Mouse (Mus musculus) activated CD4-positive, CD25-positive, alpha-beta regulatory T cell, adult 9 weeks (primary cell): ENCODE measurements around the gene Gm44579. TPM values are rescaled to one million over a fixed set of nuclear protein-coding genes. Genes with fewer than 3 reads are reported as not detected.

Source experiments
- polyA plus RNA-seq: library from polyadenylated mRNA; unstranded; fragments of 100-300 nt; shearing (Covaris generic); gene quantifications from one replicate; pipeline ENCODE4 v1.2.1, GENCODE M21; 2017

Gene Gm44579
- not detected for polyA plus RNA-seq

DNA sequence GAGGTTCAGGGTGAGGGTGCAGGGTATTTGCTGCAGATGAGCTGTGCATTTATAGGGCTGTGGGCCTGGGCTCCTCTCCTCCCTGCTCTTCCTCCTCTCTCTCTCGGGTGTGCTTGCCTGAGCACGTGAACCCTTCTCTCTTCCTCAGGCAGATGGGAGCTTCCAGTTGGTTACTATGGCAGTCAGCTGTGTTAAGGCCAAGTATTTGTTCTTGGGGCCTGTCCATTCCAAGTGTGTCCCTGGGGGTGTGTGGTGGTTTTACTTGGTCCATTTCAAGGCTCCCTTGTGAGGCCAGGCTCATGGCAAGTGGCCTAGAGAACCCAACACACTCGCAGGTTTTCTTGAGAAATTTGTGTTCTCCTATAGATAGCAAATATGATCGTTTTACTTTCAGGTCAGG lies at the start of gene Gm44579, which contains the start of gene Olfr287:
Gene Gm44579, minus strand, starts transcription at position 101 of the 400 bp plus-strand sequence.
Gene Olfr287, minus strand, starts transcription at position 180 of the 400 bp plus-strand sequence.

DNA sequence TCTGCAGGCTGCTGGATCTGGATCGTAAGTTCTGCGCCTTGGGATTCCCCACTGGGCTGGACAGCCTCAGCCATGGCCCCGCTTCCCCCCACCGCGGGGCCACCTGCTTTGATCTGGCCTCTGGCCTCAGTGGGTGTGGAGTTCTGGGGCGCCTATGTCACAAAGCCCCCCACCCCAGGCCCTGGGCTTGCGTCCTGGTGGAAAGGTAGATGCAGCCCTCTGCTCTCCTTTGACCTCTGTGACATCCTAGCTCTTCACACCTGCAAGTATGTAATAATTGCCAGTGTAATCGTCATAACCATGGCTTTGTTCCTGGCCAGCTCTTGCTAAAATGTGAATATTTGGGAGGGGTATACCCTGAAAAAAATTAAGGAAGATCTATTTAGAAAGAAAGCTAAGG lies 36.4 kb upstream of the Gm44579 start, which contains the start of gene H1fnt:
Gene H1fnt, minus strand, starts transcription at position 101 of the 400 bp plus-strand sequence.

DNA sequence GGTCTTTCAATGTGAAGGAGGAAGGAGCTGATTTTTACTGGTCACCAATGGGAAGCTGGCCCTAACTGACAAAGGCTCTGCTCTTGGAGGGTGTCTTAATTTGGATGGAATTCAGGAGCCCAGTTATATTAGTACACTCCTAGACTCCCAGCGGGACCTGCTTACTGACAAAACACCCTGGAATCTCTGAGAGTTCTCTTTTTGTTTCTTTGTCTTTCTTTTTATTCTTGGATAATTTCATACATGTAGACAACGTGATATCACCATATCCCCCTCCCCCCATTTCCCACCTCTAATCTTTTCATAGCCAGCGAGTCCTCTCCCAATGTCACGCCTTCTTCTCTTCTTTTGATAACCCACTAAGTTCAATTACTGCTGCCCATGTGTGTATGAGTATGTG lies 13.6 kb upstream of the Gm44579 start, which contains the start of gene Olfr286:
Gene Olfr286, minus strand, starts transcription at position 101 of the 400 bp plus-strand sequence.

DNA sequence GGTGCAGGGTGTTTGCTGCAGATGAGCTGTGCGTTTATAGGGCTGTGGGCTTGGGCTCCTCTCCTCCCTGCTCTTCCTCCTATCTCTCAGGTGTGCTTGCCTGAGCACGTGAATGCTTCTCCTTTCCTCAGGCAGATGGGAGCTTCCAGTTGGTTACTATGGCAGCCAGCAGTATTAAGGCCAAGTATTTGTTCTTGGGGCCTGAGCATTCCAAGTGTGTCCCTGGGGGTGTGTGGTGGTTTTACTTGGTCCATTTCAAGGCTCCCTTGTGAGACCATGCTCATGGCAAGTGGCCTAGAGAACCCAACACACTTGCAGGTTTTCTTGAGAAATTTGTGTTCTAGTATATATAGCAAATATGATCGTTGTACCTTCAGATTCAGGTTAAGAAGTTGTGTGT lies 25.3 kb downstream of the Gm44579 start, which contains the start of gene Olfr288:
Gene Olfr288, minus strand, starts transcription at position 101 of the 400 bp plus-strand sequence.

DNA sequence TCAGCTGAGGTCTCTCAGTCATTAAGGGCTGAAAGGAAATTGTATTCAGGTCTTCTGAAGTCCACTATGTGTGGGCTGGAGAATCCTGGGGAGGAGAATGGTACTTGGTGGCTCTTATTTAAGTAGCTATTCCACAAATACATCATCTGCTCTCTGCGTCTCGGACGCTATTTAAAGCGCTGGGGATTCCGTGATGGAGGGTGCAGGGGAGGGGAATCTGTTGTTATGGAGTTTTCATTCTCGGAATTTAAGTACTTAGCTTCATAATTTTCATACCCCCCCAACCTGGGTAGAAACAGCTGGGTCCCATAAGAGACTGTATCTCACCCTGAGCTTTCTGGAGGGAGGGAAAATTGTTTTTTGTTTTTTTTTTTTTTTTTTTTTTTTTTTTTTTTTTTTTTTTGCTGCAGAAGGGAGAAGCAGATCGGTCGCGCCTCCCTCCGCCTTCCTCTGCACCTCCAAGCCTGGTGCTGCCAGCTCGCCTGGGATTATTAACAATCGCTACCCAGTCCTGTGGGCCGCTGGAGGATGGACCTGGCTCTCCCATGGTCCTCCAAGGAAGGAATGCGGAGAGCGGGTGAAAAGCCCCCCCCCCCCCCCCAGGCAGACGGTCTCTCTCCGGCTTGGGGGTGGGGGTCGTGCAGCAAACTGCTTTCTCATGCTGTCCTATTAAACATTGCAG lies 53.7 kb downstream of the Gm44579 start, which contains the start of gene Ccdc184:
Gene Ccdc184, plus strand, starts transcription at position 196 of the 682 bp plus-strand sequence.

DNA sequence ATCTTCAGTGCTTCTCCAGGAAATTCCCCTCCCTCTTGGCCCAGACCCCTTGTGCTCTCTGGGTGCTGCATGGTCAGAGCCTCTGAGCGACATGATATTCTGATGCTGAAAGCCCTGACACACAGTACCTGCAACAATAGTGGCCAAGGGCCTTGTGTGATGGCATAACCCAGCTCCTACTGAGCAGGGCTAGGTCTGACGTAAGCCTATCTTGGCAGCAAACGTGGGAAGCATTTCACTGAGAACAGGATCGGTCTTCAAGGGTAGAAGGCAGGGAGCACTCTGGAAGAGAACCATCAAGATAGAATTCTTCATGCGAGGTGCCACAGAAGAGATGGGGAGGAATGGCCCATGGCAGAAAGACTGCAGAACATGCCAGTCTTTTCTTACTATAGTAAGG lies 55.3 kb downstream of the Gm44579 start, which contains the start of gene Asb8:
Gene Asb8, minus strand, starts transcription at position 101 of the 400 bp plus-strand sequence.

Other genes with a start within 250 kb of the Gm44579 start
- gene Col2a1, start 216.3 kb downstream of the Gm44579 start, polyA plus RNA-seq, result not detected
- gene Pfkm, start 128.4 kb downstream of the Gm44579 start, polyA plus RNA-seq, result 13.4 TPM
- gene Senp1, start 127.2 kb downstream of the Gm44579 start, polyA plus RNA-seq, result 57.4 TPM
- gene Asb8, start 55.4 kb downstream of the Gm44579 start, polyA plus RNA-seq, result 47.8 TPM
- 0.21 TPM for gene Ccdc184, start 53.8 kb downstream of the Gm44579 start, polyA plus RNA-seq
- gene Olfr288, start 25.4 kb downstream of the Gm44579 start, polyA plus RNA-seq, result not detected
- not detected for gene Olfr287, start 79 bp upstream of the Gm44579 start, polyA plus RNA-seq
- not detected for gene Olfr286, start 13.5 kb upstream of the Gm44579 start, polyA plus RNA-seq
- not detected for gene H1fnt, start 36.3 kb upstream of the Gm44579 start, polyA plus RNA-seq
- not detected for gene Zfp641, start 75.2 kb upstream of the Gm44579 start, polyA plus RNA-seq
- not detected for gene Olfr285, start 96.4 kb upstream of the Gm44579 start, polyA plus RNA-seq
- not detected for gene Olfr284, start 120.0 kb upstream of the Gm44579 start, polyA plus RNA-seq
- gene Olfr283, start 160.0 kb upstream of the Gm44579 start, polyA plus RNA-seq, result not detected
- gene Olfr282, start 210.2 kb upstream of the Gm44579 start, polyA plus RNA-seq, result not detected
- gene Olfr281, start 231.6 kb upstream of the Gm44579 start, polyA plus RNA-seq, result not detected
- gene OR5BS1P, start 248.9 kb upstream of the Gm44579 start, polyA plus RNA-seq, result not detected